Mouse (Mus musculus) CH12.LX (cell line): ENCODE results near the gene Slc4a3. TPM values are rescaled to one million over a fixed set of nuclear protein-coding genes. Genes with fewer than 3 reads are reported as not detected.

Experiments used
- DNase-seq: peaks from one replicate; pipeline ENCODE4 v3.0.0-alpha.2; 2013; ENCODE audit errors: extremely low read depth
- H3K27ac ChIP-seq: 2 replicates; pipeline ENCODE4 v1.5.1; 2012; ENCODE audit warnings: low read depth, mild to moderate bottlenecking, control low read depth, moderate library complexity; ENCODE audit not compliant: insufficient read depth
- H3K27me3 ChIP-seq: replicated peaks from 2 replicates; pipeline ENCODE3; 2012; ENCODE audit warnings: inconsistent platforms
- H3K36me3 ChIP-seq, 2 experiments: replicated peaks in 1 of 2; 2 replicates each; pipeline versions ENCODE3 to v1.6.1; 2012; ENCODE audit warnings: inconsistent platforms in 1 of 2, low read length in 1 of 2, mild to moderate bottlenecking in 1 of 2, mixed read lengths in 1 of 2, moderate library complexity in 1 of 2; ENCODE audit not compliant: control insufficient read depth in 1 of 2, insufficient read depth in 1 of 2
- H3K4me1 ChIP-seq, 2 experiments: 2 replicates each; pipeline ENCODE4 v1.6.1; 2012; ENCODE audit warnings: inconsistent platforms in 1 of 2, moderate library complexity in 1 of 2; ENCODE audit not compliant: insufficient read depth in 2 of 2, control insufficient read depth in 1 of 2
- H3K4me2 ChIP-seq: 2 replicates; pipeline ENCODE4 v1.6.1; 2012; ENCODE audit warnings: low read depth, mild to moderate bottlenecking, control low read depth; ENCODE audit not compliant: poor library complexity, insufficient read depth, severe bottlenecking
- H3K4me3 ChIP-seq, 3 experiments: fragments of 150-350 bp in 1 of 3; sonication (generic) in 1 of 3; replicated peaks in 1 of 3; 2 replicates each; pipeline versions ENCODE3 to v1.5.1; 2011 to 2012; ENCODE audit warnings: low read depth in 2 of 3, low read length in 2 of 3, mild to moderate bottlenecking in 2 of 3, moderate library complexity in 2 of 3, control low read depth in 1 of 3, improper control_type of control experiment in 1 of 3, inconsistent platforms in 1 of 3, mixed read lengths in 1 of 3; ENCODE audit not compliant: poor library complexity in 1 of 3
- H3K79me2 ChIP-seq: replicated peaks from 2 replicates; pipeline ENCODE4 v1.6.1; 2012; ENCODE audit warnings: mild to moderate bottlenecking, moderate library complexity; ENCODE audit not compliant: control insufficient read depth, poor library complexity, insufficient read depth, severe bottlenecking; ENCODE audit errors: extremely low read depth
- H3K9ac ChIP-seq: 2 replicates; pipeline ENCODE4 v1.6.1; 2012; ENCODE audit warnings: low read depth, mild to moderate bottlenecking, control low read depth, moderate library complexity; ENCODE audit not compliant: insufficient read depth
- H3K9me3 ChIP-seq: replicated peaks from 2 replicates; pipeline ENCODE3; 2012; ENCODE audit warnings: low read length, inconsistent platforms, mixed read lengths
- BHLHE40 ChIP-seq: IDR thresholded peaks from 2 replicates; pipeline ENCODE4 v1.6.1; 2011; ENCODE audit warnings: mild to moderate bottlenecking, low read depth, low read length, improper control_type of control experiment
- CHD2 ChIP-seq: IDR thresholded peaks from 2 replicates; pipeline ENCODE4 v1.6.1; 2011; ENCODE audit warnings: low read length, improper control_type of control experiment
- CTCF ChIP-seq, 2 experiments: IDR thresholded peaks in 1 of 2; conservative IDR thresholded peaks in 1 of 2; 2 replicates each; pipeline ENCODE4 v1.5.1; 2011 to 2012; ENCODE audit warnings: low read depth in 2 of 2, low read length in 2 of 2, improper control_type of control experiment in 1 of 2, inconsistent platforms in 1 of 2, mild to moderate bottlenecking in 1 of 2, moderate library complexity in 1 of 2
- E2F4 ChIP-seq: IDR thresholded peaks from 2 replicates; pipeline ENCODE4 v1.6.1; 2011; ENCODE audit warnings: low read depth, low read length, improper control_type of control experiment; ENCODE audit not compliant: insufficient replicate concordance
- ELF1 ChIP-seq: IDR thresholded peaks from 2 replicates; pipeline ENCODE4 v1.6.1; 2014; ENCODE audit warnings: low read depth, mild to moderate bottlenecking, inconsistent platforms, low read length, improper control_type of control experiment
- EP300 ChIP-seq: IDR thresholded peaks from 2 replicates; pipeline ENCODE4 v1.6.1; 2011; ENCODE audit warnings: low read length, improper control_type of control experiment
- ETS1 ChIP-seq: conservative IDR thresholded peaks from 2 replicates; pipeline ENCODE4 v1.6.1; 2012; ENCODE audit warnings: low read depth, mild to moderate bottlenecking, inconsistent platforms, low read length, improper control_type of control experiment, moderate library complexity
- GABPA ChIP-seq: IDR thresholded peaks from 2 replicates; pipeline ENCODE4 v1.6.1; 2012; ENCODE audit warnings: low read depth, low read length, improper control_type of control experiment, inconsistent platforms; ENCODE audit not compliant: insufficient replicate concordance
- HCFC1 ChIP-seq: IDR thresholded peaks from 2 replicates; pipeline ENCODE4 v1.6.1; 2012; ENCODE audit warnings: low read depth, mild to moderate bottlenecking, inconsistent platforms, low read length, improper control_type of control experiment
- IRF4 ChIP-seq: IDR thresholded peaks from 2 replicates; pipeline ENCODE4 v1.6.1; 2014; ENCODE audit warnings: low read depth, mild to moderate bottlenecking, inconsistent platforms, low read length, improper control_type of control experiment
- JUN ChIP-seq: IDR thresholded peaks from 2 replicates; pipeline ENCODE4 v1.6.1; 2011; ENCODE audit warnings: low read depth, mild to moderate bottlenecking, low read length, improper control_type of control experiment, moderate library complexity; ENCODE audit not compliant: insufficient read depth
- JUND ChIP-seq: conservative IDR thresholded peaks from 2 replicates; pipeline ENCODE4 v1.6.1; 2011; ENCODE audit warnings: low read depth, low read length, improper control_type of control experiment
- KAT2A ChIP-seq: IDR thresholded peaks from 2 replicates; pipeline ENCODE4 v1.6.1; 2012; ENCODE audit warnings: low read length, improper control_type of control experiment, inconsistent platforms; ENCODE audit not compliant: insufficient replicate concordance
- MAX ChIP-seq: IDR thresholded peaks from 2 replicates; pipeline ENCODE4 v1.6.1; 2011; ENCODE audit warnings: low read length, improper control_type of control experiment
- MAZ ChIP-seq: IDR thresholded peaks from 2 replicates; pipeline ENCODE4 v1.6.1; 2012; ENCODE audit warnings: low read depth, mild to moderate bottlenecking, inconsistent platforms, low read length, improper control_type of control experiment, moderate library complexity
- MEF2A ChIP-seq: IDR thresholded peaks from 2 replicates; pipeline ENCODE4 v1.6.1; 2014; ENCODE audit warnings: low read depth, mild to moderate bottlenecking, inconsistent platforms, low read length, improper control_type of control experiment, borderline replicate concordance
- MXI1 ChIP-seq: IDR thresholded peaks from 2 replicates; pipeline ENCODE4 v1.6.1; 2011; ENCODE audit warnings: mild to moderate bottlenecking, low read depth, low read length, improper control_type of control experiment
- MYC ChIP-seq: IDR thresholded peaks from 2 replicates; pipeline ENCODE4 v1.6.1; 2011; ENCODE audit warnings: low read depth, mild to moderate bottlenecking, improper control_type of control experiment, low read length
- NELFE ChIP-seq: IDR thresholded peaks from 2 replicates; pipeline ENCODE4 v1.6.1; 2011; ENCODE audit warnings: low read depth, low read length, improper control_type of control experiment
- NRF1 ChIP-seq: IDR thresholded peaks from 2 replicates; pipeline ENCODE4 v1.6.1; 2014; ENCODE audit warnings: low read depth, mild to moderate bottlenecking, inconsistent platforms, low read length, improper control_type of control experiment, moderate library complexity
- POLR2A ChIP-seq: IDR thresholded peaks from 2 replicates; pipeline ENCODE4 v1.6.1; 2011; ENCODE audit warnings: low read depth, mild to moderate bottlenecking, improper control_type of control experiment, low read length
- POLR2AphosphoS2 ChIP-seq: IDR thresholded peaks from 2 replicates; pipeline ENCODE4 v1.6.1; 2011; ENCODE audit warnings: low read depth, low read length, improper control_type of control experiment
- RCOR1 ChIP-seq: conservative IDR thresholded peaks from 2 replicates; pipeline ENCODE4 v1.6.1; 2012; ENCODE audit warnings: low read depth, mild to moderate bottlenecking, inconsistent platforms, low read length, improper control_type of control experiment
- SIN3A ChIP-seq: IDR thresholded peaks from 2 replicates; pipeline ENCODE4 v1.6.1; 2012; ENCODE audit warnings: low read length, improper control_type of control experiment, inconsistent platforms
- TBP ChIP-seq: conservative IDR thresholded peaks from 2 replicates; pipeline ENCODE4 v1.6.1; 2011; ENCODE audit warnings: low read depth, low read length, improper control_type of control experiment
- TCF12 ChIP-seq: IDR thresholded peaks from 2 replicates; pipeline ENCODE4 v1.6.1; 2014; ENCODE audit warnings: low read depth, mild to moderate bottlenecking, inconsistent platforms, low read length, improper control_type of control experiment
- USF1 ChIP-seq: IDR thresholded peaks from 2 replicates; pipeline ENCODE4 v1.6.1; 2014; ENCODE audit warnings: low read depth, mild to moderate bottlenecking, inconsistent platforms, low read length, improper control_type of control experiment
- USF2 ChIP-seq: conservative IDR thresholded peaks from 2 replicates; pipeline ENCODE4 v1.6.1; 2011; ENCODE audit warnings: low read depth, low read length, improper control_type of control experiment
- ZC3H11A ChIP-seq: IDR thresholded peaks from 2 replicates; pipeline ENCODE4 v1.6.1; 2012; ENCODE audit warnings: low read depth, mild to moderate bottlenecking, inconsistent platforms, low read length, improper control_type of control experiment
- ZMIZ1 ChIP-seq: IDR thresholded peaks from 2 replicates; pipeline ENCODE4 v1.6.1; 2012; ENCODE audit warnings: low read depth, mild to moderate bottlenecking, inconsistent platforms, low read length, improper control_type of control experiment
- dilution Hi-C: fragments of 300-500 bp; cut with MboI; formaldehyde crosslinking; loops from 2 replicates; pipeline ENCODE4 v1.14.3; 2020; ENCODE audit warnings: low sequenced_read_pairs; ENCODE audit not compliant: extremely low pct_unique_long_range_greater_than_20kb, extremely low pct_ligation_motif_present
- in situ Hi-C: fragments of 300-500 bp; cut with MboI; formaldehyde crosslinking; loops from 3 replicates; pipeline ENCODE4 v1.14.3; 2019; ENCODE audit warnings: low sequenced_read_pairs, low pct_ligation_motif_present, low pct_unique_long_range_greater_than_20kb, mixed read lengths
- polyA plus RNA-seq: library from polyadenylated mRNA; unstranded; fragments of >175 nt; gene quantifications from 2 replicates; pipeline ENCODE4 v1.2.1, GENCODE M21; 2012; ENCODE audit warnings: low read depth; ENCODE audit not compliant: insufficient read length
- total RNA-seq, 2 experiments: library from RNA; depleted of rRNA; stranded (reverse); fragments of 300-350 nt in 1 of 2; fragments of >200 nt in 1 of 2; gene quantifications; 2 replicates each; pipeline ENCODE4 v1.2.3; 2012 to 2014

Gene Slc4a3
- total and polyA plus RNA-seq, 3 experiments, result 0.03 to 0.21 TPM; not detected in 1

DNA sequence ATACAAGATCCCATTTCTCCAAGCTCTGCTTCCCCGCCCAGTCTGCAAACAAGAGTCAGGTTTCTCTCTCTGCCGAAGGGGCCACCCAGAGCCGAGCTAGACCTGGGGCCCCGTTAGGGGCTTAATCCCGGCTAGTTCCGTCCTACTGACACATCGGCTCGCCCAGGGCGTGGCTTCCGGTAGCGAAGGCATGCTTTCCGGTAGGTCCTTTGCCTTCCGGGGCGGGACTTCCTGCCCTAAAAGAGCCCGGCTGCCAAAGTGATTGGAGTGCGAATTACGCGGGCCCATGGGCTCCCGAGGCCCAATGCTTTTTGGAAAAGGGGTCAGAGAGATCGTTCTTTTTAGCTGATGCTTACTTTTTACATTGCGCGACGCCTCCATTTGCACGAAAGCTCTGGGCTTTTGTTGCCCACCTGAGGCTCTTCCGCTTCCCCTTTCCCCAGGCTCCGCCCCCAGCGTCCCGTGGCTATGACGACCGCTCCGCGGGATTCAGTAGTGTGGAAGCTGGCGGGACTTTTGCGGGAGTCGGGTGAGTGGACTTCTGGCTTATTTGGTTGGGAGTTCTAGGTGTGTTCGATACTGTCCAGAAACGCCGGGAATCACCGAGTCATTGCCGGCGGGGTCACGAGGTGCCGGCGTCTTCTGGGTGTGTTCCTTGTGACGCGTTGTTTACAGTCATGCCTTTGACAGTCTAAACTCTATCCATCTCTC lies 24.6 kb upstream of the Slc4a3 start, which contains the start of gene Stk11ip:
TSS of gene Stk11ip (plus strand) at position 209 of the 711 bp plus-strand sequence.
- Histone ChIP-seq H3K27ac (no peak within 1 kb of the TSS; the same call in 1 of the 2 replicates), H3K27me3 (no peaks in the 10 kb centered on the region), H3K9me3 (no peaks in the 10 kb centered on the region), H3K4me1 (peaks cover 12 to 39% of the 10 kb centered on the region in 2 experiments), H3K9ac (peak within 1 kb of the TSS; percentile 53), H3K4me2 (peak within 1 kb of the TSS; percentile 90), H3K79me2 (no peaks in the 10 kb centered on the region), H3K4me3 (peak within 1 kb of the TSS; percentile 61 to 90 (median 63)), H3K36me3 (peaks cover 12 to 13% of the 10 kb centered on the region in 2 experiments)
- in situ Hi-C loops, result no loop called here
- DNase-seq, result peak; percentile 96
- dilution Hi-C loops, result no loop called here
- TF ChIP-seq E2F4, result 0 out of 2 replicates have a peak, but pooled peaks have one; percentile 71
- TF ChIP-seq IRF4, result peak; percentile 51; the same call in 1 of the 2 replicates
- TF ChIP-seq JUN, result no peak
- peak; percentile 58 for TF ChIP-seq USF1
- no peak for TF ChIP-seq CTCF (conservative IDR thresholded peaks at IDR 0.05 in 1 of 2, IDR thresholded peaks at IDR 0.05 in 1 of 2; ENCODE audit: low read depth in 2 of 2, low read length in 2 of 2)
- peak; percentile 80 for TF ChIP-seq MAX
- TF ChIP-seq JUND, result no peak
- TF ChIP-seq EP300, result no peak
- peak; percentile 6; the same call in 1 of the 2 replicates for TF ChIP-seq ETS1
- no peak for TF ChIP-seq NRF1
- no peak; the same call in 1 of the 2 replicates for TF ChIP-seq GABPA
- TF ChIP-seq SIN3A, result peak; percentile 100
- TF ChIP-seq KAT2A, result peak; percentile 77; the same call in 1 of the 2 replicates
- peak; percentile 75; the same call in 1 of the 2 replicates for TF ChIP-seq POLR2AphosphoS2
- 0 out of 2 replicates have a peak, but pooled peaks have one; percentile 13 for TF ChIP-seq CHD2
- TF ChIP-seq HCFC1, result peak; percentile 89
- TF ChIP-seq BHLHE40, result peak; percentile 28; the same call in 1 of the 2 replicates
- peak; percentile 93 for TF ChIP-seq ELF1
- TF ChIP-seq TCF12, result peak; percentile 87
- peak; percentile 98 for TF ChIP-seq MXI1
- TF ChIP-seq MEF2A, result no peak
- peak; percentile 55 for TF ChIP-seq ZMIZ1
- peak; percentile 74; the same call in 1 of the 2 replicates for TF ChIP-seq TBP
- TF ChIP-seq MAZ, result 0 out of 2 replicates have a peak, but pooled peaks have one; percentile 44
- TF ChIP-seq POLR2A, result peak; percentile 97
- TF ChIP-seq USF2, result peak; percentile 39
- TF ChIP-seq NELFE, result peak; percentile 90
- 0 out of 2 replicates have a peak, but pooled peaks have one; percentile 60 for TF ChIP-seq MYC
- TF ChIP-seq ZC3H11A, result no peak
- 0 out of 2 replicates have a peak, but pooled peaks have one; percentile 49 for TF ChIP-seq RCOR1
